In the genomic region with DNA sequence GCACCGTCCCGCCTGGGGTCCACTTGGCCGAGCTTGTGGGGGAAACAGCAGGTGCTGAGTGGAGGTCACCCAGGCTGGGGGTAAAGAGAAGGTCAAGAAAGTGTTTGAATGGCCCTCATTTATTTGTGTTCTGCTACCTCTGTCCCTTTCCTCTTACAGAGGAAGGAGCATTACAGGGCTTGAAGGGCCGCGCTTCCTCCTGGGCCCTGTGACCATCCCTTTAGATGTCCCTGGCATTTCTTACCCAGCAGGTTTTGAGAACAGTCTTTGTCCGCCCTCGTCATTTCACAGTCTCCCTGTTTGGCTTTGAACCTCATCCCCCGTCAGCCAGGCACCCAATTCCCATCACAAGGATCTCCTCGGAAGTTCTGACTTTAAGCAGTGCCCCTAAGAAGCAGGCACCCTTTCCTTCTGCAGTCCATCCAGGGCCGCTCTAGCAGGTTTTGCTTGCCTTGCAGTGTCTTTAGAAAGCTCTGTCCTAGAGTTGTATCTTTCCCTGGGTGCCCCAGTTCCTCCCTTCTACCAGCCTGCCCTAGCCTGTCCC, we compare ENCODE assay signal across 8 mouse cellular contexts. TPM values are rescaled to one million over a fixed set of nuclear protein-coding genes. Genes with fewer than 3 reads are reported as not detected.
DNase-seq lines count a peak whose midpoint lies in the region; ATAC-seq and TF ChIP-seq lines count a peak whose summit lies in the region.

No protein-coding gene starts in this region.

- WGBS in heart, embryonic 11.5 days (ENCODE audit: insufficient replicate concordance) = 14% methylated on average over 10 of the region's 10 CpGs
- 7% methylated on average over 10 of the region's 10 CpGs for WGBS in forebrain, embryonic 14.5 days
- WGBS in liver, embryonic 13.5 days (ENCODE audit: insufficient replicate concordance) = 26% methylated on average over 10 of the region's 10 CpGs

- H3K79me2 ChIP-seq in CH12.LX (replicated peaks; ENCODE audit: control insufficient read depth, extremely low read depth, insufficient read depth, poor library complexity, severe bottlenecking) = no peaks in the 10 kb centered on the region

- ATAC-seq in heart, embryonic 11.5 days (replicated peaks; ENCODE audit: insufficient number of reproducible peaks, low FRiP score, low TSS enrichment) = no peak
- ATAC-seq in forebrain, embryonic 14.5 days = no peak
- ATAC-seq in liver, embryonic 13.5 days (ENCODE audit: low read depth) = no peak
- ATAC-seq in cerebellum, adult (ENCODE audit: insufficient number of reproducible peaks, low FRiP score, low TSS enrichment) = no peak; the same call in 1 of the 2 replicates

- H3K27me3 ChIP-seq in heart, embryonic 11.5 days (ENCODE audit: control insufficient read depth, insufficient read depth, low read length) = 0 out of 2 replicates have a peak, but pooled peaks cover 4% of the 10 kb centered on the region
- H3K27me3 ChIP-seq in CH12.LX (replicated peaks) = peaks cover 28% of the 10 kb centered on the region
- H3K27me3 ChIP-seq in forebrain, embryonic 14.5 days (replicated peaks; ENCODE audit: control insufficient read depth, insufficient read depth, low read length) = no peaks in the 10 kb centered on the region
- H3K27me3 ChIP-seq in liver, embryonic 13.5 days = peaks cover 5% of the 10 kb centered on the region

- H3K36me3 ChIP-seq in heart, embryonic 11.5 days (ENCODE audit: control insufficient read depth, insufficient read depth, low read length) = no peaks in the 10 kb centered on the region
- H3K36me3 ChIP-seq in CH12.LX (replicated peaks in 1 of 2; ENCODE audit: control insufficient read depth in 1 of 2, insufficient read depth in 1 of 2, low read length in 1 of 2) = no peaks in the 10 kb centered on the region
- H3K36me3 ChIP-seq in forebrain, embryonic 14.5 days (ENCODE audit: control insufficient read depth, insufficient read depth, low read length) = no peaks in the 10 kb centered on the region
- H3K36me3 ChIP-seq in liver, embryonic 13.5 days = no peaks in the 10 kb centered on the region

- peaks cover 5% of the 10 kb centered on the region; the same call in 1 of the 2 replicates for H3K4me1 ChIP-seq in heart, embryonic 11.5 days (ENCODE audit: control insufficient read depth, insufficient read depth, low read length)
- peaks cover 3 to 16% of the 10 kb centered on the region in 2 experiments; a peak in 3 of 4 replicates for H3K4me1 ChIP-seq in CH12.LX (ENCODE audit: control insufficient read depth in 1 of 2, insufficient read depth in 2 of 2)
- peaks cover 14% of the 10 kb centered on the region for H3K4me1 ChIP-seq in forebrain, embryonic 14.5 days (ENCODE audit: control insufficient read depth, insufficient read depth, low read length)
- peaks cover 82% of the 10 kb centered on the region for H3K4me1 ChIP-seq in liver, embryonic 13.5 days (replicated peaks)

- peak overlapping the region; percentile 89 for H3K4me3 ChIP-seq in heart, embryonic 11.5 days (ENCODE audit: low read depth, low read length)
- peak overlapping the region in 2 of 3 experiments; percentile 65 to 81 for H3K4me3 ChIP-seq in CH12.LX (replicated peaks in 1 of 3; ENCODE audit: low read depth in 2 of 3, low read length in 2 of 3, poor library complexity in 1 of 3)
- peak overlapping the region; percentile 91 for H3K4me3 ChIP-seq in forebrain, embryonic 14.5 days (ENCODE audit: low read depth, low read length)
- peak overlapping the region; percentile 99 for H3K4me3 ChIP-seq in liver, embryonic 13.5 days (replicated peaks)

- in situ Hi-C loops in CH12.LX (cut with MboI; ENCODE audit: low pct_ligation_motif_present, low pct_unique_long_range_greater_than_20kb, low sequenced_read_pairs) = no loop called here

- H3K9ac ChIP-seq in heart, embryonic 11.5 days (ENCODE audit: low read depth, low read length) = peak overlapping the region; percentile 85
- H3K9ac ChIP-seq in CH12.LX (ENCODE audit: insufficient read depth, low read depth) = no peak overlapping the region
- peak overlapping the region; percentile 93 for H3K9ac ChIP-seq in forebrain, embryonic 14.5 days (ENCODE audit: low read length)
- peak overlapping the region; percentile 100 for H3K9ac ChIP-seq in liver, embryonic 13.5 days

- H3K27ac ChIP-seq in heart, embryonic 11.5 days (ENCODE audit: low read depth, low read length) = peak overlapping the region; percentile 54
- H3K27ac ChIP-seq in CH12.LX (ENCODE audit: insufficient read depth, low read depth) = no peak overlapping the region
- H3K27ac ChIP-seq in forebrain, embryonic 14.5 days (ENCODE audit: low read depth, low read length) = 0 out of 2 replicates have a peak overlapping the region, but pooled peaks have one; percentile 14
- H3K27ac ChIP-seq in liver, embryonic 13.5 days = peak overlapping the region; percentile 98

- TF ChIP-seq EP300 in CH12.LX (IDR thresholded peaks at IDR 0.05; ENCODE audit: low read length) = no peak

- dilution Hi-C loops in CH12.LX (cut with MboI; ENCODE audit: extremely low pct_ligation_motif_present, extremely low pct_unique_long_range_greater_than_20kb, low sequenced_read_pairs) = no loop called here

- no peaks in the 10 kb centered on the region for H3K9me3 ChIP-seq in heart, embryonic 11.5 days (replicated peaks; ENCODE audit: control insufficient read depth, low read length)
- H3K9me3 ChIP-seq in CH12.LX (replicated peaks; ENCODE audit: low read length) = no peaks in the 10 kb centered on the region
- no peaks in the 10 kb centered on the region for H3K9me3 ChIP-seq in forebrain, embryonic 14.5 days (replicated peaks; ENCODE audit: control insufficient read depth, low read length)
- H3K9me3 ChIP-seq in liver, embryonic 13.5 days (replicated peaks) = no peaks in the 10 kb centered on the region

- peak overlapping the region; percentile 98 for H3K4me2 ChIP-seq in heart, embryonic 11.5 days
- peak overlapping the region; percentile 92 for H3K4me2 ChIP-seq in CH12.LX (ENCODE audit: insufficient read depth, low read depth, poor library complexity, severe bottlenecking)
- H3K4me2 ChIP-seq in forebrain, embryonic 14.5 days (ENCODE audit: low read length) = peak overlapping the region; percentile 95
- H3K4me2 ChIP-seq in liver, embryonic 13.5 days = peak overlapping the region; percentile 85

- no peak for TF ChIP-seq POLR2A in CH12.LX (IDR thresholded peaks at IDR 0.05; ENCODE audit: low read depth, low read length)

- DNase-seq in heart, postnatal 25 days (ENCODE audit: low spot score) = no peak
- no peak for DNase-seq in CH12.LX (ENCODE audit: extremely low read depth)
- no peak for DNase-seq in forebrain, embryonic 14.5 days (ENCODE audit: low spot score)
- no peak for DNase-seq in liver, embryonic 13.5 days
- no peak for DNase-seq in cerebellum, adult 9-11 months
- no peak for DNase-seq in adrenal gland, postnatal 14 days

- TF ChIP-seq CTCF in CH12.LX (conservative IDR thresholded peaks at IDR 0.05 in 1 of 2, IDR thresholded peaks at IDR 0.05 in 1 of 2; ENCODE audit: low read depth in 2 of 2, low read length in 2 of 2) = no peak

- intact Hi-C loops in heart, postnatal 25 days (cut with DNase I) = no loop called here

- no peak for TF ChIP-seq RAD21 in CH12.LX (IDR thresholded peaks at IDR 0.05; ENCODE audit: low read depth, low read length)

TF ChIP-seq in CH12.LX, 34 proteins besides CTCF, POLR2A, EP300 and RAD21:
- TF ChIP-seq CHD2 (IDR thresholded peaks at IDR 0.05; ENCODE audit: low read length) = no peak
- TF ChIP-seq GABPA (IDR thresholded peaks at IDR 0.05; ENCODE audit: insufficient replicate concordance, low read depth, low read length) = no peak
- no peak for TF ChIP-seq MEF2A (IDR thresholded peaks at IDR 0.05; ENCODE audit: borderline replicate concordance, low read depth, low read length)
- TF ChIP-seq HCFC1 (IDR thresholded peaks at IDR 0.05; ENCODE audit: low read depth, low read length) = no peak
- TF ChIP-seq RCOR1 (conservative IDR thresholded peaks at IDR 0.05; ENCODE audit: low read depth, low read length) = no peak
- TF ChIP-seq ELF1 (IDR thresholded peaks at IDR 0.05; ENCODE audit: low read depth, low read length) = no peak
- TF ChIP-seq MAX (IDR thresholded peaks at IDR 0.05; ENCODE audit: low read length) = no peak
- no peak for TF ChIP-seq ZNF384 (IDR thresholded peaks at IDR 0.05; ENCODE audit: low read depth, low read length)

RNA-seq across cellular contexts. Expression of a gene that starts 1.4 kb away (rescaled TPM):
- polyA plus RNA-seq in heart, embryonic 11.5 days (2014; fragmentation: Nextera tagmentation; extraction: Ambion mirVana) = 16.5 and 19.7 TPM in 2 replicates
- 10 to 100 TPM; 27.4 to 30.6 TPM for total RNA-seq in heart, postnatal 25 days (2021)
- total RNA-seq in CH12.LX (2012; rRNA removed) (4.2 and 7.6 TPM in 2 replicates), CH12.LX (2014; rRNA removed) (4.1 and 4.4 TPM in 2 replicates)
- 3.3 and 4.0 TPM in 2 replicates for polyA plus RNA-seq in CH12.LX (2012; ENCODE audit: insufficient read length, low read depth)
- 33.5 and 37.2 TPM in 2 replicates for polyA plus RNA-seq in forebrain, embryonic 14.5 days (2014; fragmentation: Nextera tagmentation; extraction: Ambion mirVana)
- polyA plus RNA-seq in liver, embryonic 13.5 days (2015; fragmentation: Nextera tagmentation; extraction: Ambion mirVana) = 109 and 113 TPM in 2 replicates
- total RNA-seq in adrenal gland, postnatal 14 days (2021) = 21.8 and 25.1 TPM in 2 replicates
